Mouse (Mus musculus) adrenal gland, postnatal 14 days (tissue): ENCODE measurements around the gene Gna13. TPM values are rescaled to one million over a fixed set of nuclear protein-coding genes. Genes with fewer than 3 reads are reported as not detected.

Source experiments
- DNase-seq: peaks from one replicate; pipeline ENCODE4 v3.0.0; 2021; ENCODE audit warnings: mixed read lengths
- total RNA-seq: library from RNA; stranded (reverse); gene quantifications from 2 replicates; pipeline ENCODE4 v1.2.3, GENCODE M21; 2021

Gna13 gene
- total RNA-seq, 1 experiment from 2014 or later = 61.7 TPM

DNA sequence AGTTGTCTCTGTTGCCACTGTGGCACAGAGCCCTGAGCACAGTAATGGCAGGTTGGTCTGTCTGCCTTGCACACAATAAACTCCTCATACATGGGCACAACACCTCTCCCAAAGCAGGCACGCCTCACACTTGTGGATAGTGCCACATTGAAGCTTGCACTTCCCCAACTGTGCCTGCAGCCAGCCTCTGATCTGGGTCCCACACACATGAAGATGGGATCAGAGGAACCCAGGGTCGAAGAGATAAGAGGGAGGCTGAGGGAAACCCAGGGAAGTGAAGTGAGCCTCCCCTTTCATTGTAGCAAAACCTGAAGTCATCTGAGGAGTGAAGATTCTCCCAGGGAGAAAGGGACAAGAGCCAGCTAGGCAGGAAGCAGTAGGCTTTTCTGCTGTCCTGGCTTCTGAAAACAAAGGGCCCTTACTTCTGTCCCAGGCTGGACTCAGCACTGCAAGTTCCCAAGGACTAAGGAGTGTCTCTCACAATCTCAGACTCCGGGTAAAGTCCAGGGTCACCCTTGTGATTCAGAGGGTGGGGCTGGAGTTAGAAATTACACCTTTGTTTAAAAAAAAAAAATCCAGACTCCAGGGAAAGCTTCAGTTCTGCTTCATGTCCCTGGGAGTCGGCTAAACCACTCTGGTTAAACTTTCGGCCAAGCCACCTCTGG is 12.8 kb upstream of the Gna13 start:
- DNase-seq = peak; percentile 15

DNA sequence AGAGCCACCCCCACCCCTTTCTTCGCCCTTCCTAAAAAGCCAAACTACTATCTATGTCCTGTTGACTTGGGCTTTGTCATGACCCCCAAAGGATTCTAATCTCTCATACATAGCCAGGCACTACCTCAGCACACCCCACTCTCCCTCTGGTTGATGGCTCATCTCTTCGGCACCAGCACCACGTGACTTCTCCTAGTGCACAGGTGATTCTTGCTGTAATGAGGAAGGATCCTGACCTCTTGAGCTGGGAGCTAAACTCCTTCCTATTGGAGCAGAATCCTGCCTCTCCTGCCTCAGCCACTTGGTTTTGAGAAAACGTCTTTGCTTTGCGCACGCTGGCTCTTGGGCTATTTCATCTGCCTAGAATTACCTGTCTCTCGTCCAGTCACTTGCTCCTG is 12.3 kb upstream of the Gna13 start:
- DNase-seq = no peak

DNA sequence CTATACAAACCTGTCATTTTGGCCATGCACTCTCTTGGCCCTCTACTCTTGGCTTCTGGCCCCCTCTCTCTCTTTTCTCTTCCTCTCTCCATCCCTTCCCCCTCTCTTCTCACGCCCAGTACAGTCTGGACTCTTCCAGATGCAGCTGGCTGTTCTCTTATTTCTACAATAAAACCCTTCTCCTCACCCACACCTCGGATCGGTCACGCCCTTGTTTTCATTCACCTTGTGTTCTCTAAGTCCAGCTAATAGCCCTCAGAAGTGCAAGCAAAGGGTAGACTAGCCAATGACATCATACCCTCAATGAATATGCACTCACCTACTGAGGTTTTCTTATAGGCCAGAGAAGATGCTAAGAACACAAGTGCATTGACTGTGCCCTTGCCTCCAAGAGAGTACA is 11.1 kb upstream of the Gna13 start:
- no peak for DNase-seq

DNA sequence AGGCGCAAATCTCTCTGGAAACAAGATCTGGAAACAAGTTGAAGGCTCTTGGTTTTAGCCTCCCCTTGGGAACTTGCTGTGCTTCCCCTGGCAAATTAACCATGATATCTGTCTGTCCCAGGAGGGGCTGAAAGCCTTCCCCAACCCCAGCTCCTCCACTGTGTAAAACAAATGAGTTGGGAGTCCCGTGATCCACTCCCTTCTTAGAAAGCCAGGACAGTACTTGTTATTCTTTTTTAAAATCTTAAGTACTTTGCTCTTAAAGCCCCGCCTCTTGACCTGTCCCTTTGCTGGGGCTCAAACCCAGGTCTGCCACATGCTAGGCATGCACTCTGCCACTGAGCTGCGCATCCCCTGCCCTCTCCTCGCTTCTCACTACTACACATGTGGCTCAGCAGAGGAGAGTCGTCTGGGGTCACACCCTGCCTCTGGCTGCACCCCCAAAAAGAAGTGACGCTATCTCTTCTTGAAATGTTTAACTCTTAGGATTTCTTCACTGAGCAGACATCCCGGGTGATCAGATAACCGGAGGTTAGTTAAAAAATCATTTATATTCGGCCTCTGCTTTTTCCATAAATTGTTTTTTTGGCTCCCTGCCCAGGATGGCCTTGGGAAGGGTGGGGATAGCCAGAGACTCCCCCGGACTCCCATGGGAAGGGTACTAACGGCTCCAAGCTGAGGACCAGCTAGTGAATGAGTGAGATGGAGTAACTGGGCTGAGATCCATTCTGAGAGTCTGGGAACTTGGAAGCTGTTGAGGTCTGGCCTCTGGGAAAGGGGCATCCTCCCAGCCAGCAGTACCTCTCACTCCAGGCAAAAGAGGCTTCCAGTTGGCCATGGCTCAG is 9.0 kb upstream of the Gna13 start:
- DNase-seq = peak; percentile 53

DNA sequence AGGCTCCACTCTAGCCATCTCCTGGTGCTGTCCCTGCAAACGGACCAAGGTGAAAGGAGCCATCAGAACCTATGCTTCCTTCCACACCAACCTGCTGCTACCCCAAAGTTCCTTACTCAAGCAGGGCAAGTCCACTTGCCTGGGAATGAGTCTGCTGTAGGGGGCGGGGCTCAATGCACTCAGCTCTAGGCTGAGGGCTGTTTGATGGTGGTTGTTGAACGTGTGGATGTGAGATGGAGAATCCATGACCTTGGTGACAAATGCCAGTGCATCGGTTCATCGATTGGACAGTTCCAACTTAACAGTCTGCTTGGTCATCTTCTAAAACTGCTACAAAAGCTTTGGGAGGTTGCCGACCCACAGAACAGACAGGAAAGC is 8.4 kb upstream of the Gna13 start:
- no peak for DNase-seq

DNA sequence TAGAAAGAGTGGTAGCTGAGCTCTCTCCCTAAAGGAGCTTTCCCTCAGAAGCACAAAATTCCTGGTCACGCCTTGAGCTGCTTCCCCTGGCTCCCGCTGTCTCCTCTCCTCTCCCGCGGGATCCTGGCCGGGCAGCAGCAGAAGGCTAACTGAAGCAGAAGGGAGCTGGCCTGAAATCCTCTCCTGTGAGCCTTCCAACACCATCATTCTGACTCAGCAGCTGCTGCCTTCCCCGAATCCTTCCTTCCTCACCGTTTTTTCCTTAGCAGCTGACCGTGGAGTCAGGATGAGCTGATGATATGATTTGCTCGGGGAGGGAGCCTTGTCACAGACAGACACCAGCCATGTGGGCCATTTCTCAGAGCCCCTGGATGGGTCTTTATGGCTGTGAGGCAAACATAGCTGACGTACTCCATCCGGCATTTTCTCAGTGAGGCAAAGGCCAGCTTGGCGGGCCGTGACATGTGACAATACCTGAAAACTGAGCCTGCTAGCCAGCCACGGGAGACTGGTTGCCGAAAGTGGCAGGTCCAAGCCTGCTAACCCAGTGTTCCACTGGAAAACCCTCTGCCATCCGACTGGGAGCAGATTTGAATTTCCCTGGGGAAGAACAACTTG is 6.8 kb upstream of the Gna13 start:
- peak; percentile 26 for DNase-seq

DNA sequence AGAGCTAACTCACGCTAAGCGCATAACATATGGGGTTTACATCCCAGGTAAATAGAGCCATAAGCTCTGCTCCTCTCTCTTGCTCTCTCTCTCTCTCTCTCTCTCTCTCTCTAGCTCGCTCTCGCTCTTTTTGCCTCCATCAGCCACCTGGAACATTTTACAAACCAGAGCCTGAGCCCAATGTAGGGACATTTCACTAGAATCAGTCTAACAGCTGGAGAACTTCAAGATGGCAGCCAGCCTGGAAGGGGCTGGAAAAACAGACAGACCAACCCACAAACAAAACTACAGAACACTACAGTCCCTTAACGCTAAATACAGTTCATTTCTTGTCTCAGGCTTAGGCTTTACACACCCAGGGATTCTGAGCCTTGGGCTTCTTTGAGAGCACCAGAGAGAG is 5.5 kb upstream of the Gna13 start:
- DNase-seq = no peak

DNA sequence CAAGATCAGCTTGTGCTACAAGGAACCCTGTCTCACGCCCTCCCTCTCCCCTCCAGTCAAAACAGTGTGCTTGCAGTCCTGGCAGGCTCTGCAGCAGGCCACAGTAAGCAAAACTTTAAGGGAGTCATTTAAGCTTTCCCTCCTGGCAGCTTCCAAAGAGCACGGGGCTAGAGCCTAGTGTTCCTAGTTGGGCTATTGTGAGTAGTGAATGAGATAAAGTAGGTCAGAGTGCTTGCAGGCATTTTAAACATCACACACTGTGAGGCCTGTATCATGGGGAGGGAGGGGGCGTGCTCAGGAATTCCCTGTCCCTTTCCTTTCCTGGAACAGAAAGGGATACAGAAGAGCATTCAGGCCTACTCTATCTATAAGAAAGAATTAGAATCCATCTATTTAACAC is 4.1 kb upstream of the Gna13 start:
- DNase-seq = peak; percentile 9

DNA sequence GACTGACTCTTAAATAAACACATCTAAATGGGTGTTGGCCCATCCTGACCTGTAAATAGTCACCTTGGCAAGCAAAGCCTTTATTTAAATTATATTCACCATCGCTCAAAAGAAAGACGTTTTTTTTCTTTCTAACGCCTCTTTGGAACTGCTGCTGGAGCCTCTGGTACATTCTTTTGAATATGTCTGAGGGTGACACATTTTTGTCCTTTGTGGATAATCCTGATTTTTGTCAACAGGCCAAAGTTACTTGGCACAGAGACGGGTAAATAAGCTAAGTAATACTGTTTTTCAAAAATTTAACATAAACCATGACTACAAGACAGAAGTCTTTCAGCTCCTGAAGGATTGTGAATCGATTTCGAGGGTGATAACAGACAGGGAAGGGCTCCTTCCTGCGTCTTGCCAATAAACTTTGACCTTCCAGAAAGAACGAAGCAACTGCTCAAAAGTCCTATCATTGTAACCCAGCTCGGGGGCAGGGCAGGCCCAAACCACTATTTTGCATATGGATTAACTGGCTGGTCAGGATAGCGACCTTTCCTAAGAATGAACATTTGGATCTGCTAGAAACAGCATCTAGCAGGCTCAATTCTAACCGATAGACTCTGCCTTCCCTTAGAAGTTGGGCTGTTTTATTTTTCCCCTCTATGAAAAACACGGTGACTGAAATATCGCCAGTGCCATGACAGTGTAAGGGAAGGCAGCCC is 3.4 kb upstream of the Gna13 start:
- DNase-seq = peak; percentile 11

DNA sequence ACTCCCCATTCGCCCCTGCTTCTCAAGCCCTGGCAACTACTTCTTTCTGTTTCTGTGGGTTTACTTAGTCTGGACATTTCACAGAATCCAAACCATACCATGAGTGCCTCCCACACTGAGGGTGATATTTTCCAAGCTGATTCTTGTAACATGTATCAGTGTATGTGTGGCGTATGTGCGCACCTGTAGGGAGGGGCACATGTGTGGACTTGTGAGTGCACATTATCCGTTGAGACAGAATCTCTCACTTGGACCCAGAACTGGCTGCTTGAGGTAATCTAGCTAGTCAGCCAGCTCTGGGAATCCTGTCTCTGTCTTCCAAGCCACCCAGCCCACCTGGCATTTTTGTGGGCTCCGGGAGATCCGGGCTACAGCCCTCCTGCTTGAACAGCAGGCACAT is 2.5 kb upstream of the Gna13 start:
- DNase-seq = no peak

DNA sequence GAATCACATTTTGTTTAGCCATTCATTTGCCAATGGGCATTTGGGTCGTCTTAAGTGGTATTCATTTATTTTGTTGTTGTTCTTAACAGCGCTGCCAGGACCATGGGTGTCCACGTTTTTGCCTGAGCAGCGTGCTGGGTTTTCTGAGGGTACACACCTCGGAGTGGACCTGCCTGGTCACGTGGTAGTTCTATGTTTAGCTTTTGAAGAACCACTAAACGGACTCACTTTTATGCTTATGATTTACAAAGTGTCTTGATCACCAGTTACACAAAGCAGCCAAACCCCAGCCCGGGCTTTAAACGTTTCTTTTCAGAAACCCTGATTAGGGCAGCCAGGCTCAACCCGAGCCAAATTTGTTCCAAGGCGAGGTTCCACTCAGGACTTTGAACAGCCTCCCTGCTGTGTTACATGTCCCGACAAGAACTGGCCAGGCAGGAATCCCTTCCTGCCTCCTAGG is 2.0 kb upstream of the Gna13 start:
- DNase-seq = no peak

DNA sequence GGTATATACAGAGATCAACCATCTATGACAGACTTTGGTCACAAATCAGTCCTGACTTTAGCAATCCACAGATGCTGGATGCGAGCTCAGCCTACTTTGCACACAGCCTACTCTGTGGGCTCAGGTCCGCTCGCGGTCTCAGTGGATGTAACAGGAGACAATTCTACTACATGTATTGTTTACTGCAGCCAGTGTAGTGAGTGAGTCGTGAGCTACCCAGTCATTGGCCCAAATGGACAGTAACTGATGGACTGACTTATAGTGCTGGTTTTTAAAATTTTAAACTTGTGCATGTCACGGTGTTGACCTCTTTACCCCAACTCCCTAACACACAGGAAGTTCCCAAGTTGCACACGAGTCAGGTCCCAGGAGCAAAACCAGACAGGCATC is 1.4 kb upstream of the Gna13 start:
- DNase-seq = peak; percentile 4

DNA sequence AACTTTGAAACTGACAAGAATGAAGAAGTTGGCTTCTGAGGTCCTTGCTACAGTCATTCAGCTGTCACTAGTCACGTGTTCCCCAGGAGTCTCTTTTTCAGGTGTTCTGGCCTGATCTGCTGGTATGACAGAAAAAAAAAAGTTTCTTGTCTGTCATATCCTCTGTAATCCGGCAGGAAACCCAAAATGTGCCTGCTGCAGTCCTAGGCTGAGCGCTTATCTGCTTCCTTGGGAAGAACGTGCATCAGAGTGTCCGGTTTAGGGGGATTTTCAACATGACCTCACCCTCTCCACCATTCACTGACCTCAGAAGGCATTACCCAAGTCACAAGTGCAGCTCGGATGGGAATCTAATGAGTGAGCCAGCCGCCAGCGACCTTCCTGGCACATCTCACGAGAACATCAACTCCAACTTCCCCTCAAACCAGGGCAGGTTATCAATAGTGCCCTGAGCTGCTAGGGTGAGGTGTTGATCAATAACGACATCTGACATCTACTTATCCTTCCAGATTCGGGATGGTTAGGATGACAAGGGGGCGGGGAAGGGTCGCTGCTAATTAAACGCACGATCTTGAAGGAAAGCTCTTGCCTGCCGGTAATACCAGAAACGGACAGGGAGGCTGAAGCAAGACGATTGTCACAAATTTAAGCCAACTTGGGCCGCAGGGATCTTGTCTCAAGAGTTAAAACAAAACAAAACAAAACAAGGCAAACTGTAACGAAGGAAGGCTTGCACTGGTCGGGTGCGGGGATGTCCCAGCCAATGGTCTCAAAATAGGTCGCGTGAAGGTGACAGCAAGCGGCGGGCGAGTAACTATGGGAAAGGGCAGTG is 784 bp upstream of the Gna13 start:
- DNase-seq = peak; percentile 72

DNA sequence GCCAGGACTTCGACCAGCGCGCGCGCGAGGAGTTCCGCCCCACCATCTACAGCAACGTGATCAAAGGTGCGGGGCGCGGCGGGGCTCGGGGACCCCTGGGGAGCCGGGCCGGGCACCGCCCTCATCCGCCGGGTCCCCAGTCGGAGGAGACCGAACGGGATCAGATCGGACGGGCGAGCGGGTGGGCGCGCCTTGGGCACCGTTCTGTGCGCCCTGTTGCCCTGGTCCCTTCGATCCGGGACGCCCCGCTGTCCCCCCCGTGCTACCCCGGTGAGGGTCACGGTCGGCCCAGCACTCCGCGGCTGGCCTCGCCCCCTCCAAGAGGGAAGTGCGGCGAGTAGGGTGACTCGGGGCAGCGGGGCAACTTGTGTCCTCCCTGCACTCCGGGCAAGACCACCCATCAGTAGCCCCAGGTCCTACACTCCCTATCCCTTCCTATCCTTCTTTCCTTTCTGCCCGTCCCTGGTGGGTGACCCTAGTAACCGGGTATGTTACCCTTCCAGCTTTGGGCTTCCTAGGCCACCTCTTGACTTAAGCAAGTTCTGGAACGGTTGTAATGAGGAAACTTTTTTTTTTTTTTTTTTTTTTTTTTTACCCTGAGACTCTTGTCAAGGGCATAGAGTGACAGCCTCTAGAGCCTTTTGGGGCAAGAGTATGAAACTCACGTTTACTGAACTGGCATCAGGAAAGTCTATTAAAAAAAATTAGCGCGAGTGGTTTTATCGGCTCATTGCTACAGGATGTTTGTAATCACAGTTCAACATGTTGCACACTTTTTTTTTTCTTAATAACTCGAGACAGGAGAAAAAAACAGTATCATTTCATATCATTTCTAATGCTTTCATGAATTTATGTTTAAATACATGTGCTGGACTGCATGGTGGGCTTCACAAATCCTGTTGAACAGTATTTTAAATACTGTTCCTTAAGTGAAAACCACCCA is 831 bp downstream of the Gna13 start:
- peak; percentile 75 for DNase-seq

DNA sequence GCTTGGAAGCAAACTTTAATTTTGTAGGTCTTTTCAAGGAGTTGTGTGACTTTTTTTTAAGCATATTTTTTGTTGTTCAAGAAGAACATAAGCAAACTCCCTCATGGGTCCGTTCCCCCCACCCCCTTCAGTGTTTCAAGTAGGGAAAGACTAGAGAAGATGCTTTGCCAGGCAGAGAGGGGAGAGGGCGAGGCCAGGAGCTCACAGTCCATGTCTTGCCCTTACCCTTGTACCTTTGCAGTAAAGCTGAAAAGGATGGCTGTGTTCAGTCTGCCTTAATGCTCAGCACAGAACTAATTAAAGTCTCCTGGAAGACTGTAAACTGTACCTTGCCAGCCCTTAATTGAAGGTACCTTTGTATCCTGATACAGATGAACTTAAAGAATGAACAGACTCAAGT is 1.7 kb downstream of the Gna13 start:
- peak; percentile 11 for DNase-seq

DNA sequence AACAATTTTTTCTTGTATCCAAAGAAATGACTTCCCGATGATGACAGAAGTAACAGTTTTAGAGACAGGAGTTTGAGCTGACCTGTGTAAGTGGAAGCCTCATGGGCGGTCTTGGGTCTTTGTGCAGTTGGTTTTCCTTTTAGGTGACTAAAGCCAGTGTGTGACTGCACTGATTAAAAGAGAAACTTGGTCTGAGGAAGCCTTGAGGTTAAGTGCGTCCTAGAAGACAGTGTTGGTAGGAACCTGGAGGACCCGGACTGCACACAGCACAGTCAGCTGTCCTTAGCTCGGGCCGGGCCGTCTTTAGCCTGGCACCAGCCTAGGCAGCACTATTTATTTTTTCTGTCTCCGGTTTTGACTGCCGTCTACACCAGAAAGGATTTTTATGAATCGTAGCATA is 2.2 kb downstream of the Gna13 start:
- DNase-seq = peak; percentile 11

DNA sequence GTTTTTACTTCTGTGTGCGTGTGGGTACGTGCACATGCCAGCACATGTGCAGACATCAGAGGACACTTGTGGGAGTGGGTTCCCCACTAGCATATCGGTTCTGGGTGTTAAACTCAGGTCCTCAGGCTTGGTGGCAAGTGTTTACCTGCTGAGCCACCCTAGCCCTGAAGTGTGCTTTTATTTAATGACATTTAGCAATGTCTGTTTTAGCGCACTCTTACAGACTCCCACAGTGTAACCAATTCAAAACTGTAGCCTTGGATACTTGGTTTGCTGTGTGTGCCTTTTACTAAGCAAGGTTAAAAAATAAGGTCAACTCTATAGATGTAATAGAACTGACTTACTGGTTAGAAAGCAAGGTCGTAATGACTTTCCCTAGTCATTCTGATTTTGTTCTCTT is 3.2 kb downstream of the Gna13 start:
- no peak for DNase-seq

DNA sequence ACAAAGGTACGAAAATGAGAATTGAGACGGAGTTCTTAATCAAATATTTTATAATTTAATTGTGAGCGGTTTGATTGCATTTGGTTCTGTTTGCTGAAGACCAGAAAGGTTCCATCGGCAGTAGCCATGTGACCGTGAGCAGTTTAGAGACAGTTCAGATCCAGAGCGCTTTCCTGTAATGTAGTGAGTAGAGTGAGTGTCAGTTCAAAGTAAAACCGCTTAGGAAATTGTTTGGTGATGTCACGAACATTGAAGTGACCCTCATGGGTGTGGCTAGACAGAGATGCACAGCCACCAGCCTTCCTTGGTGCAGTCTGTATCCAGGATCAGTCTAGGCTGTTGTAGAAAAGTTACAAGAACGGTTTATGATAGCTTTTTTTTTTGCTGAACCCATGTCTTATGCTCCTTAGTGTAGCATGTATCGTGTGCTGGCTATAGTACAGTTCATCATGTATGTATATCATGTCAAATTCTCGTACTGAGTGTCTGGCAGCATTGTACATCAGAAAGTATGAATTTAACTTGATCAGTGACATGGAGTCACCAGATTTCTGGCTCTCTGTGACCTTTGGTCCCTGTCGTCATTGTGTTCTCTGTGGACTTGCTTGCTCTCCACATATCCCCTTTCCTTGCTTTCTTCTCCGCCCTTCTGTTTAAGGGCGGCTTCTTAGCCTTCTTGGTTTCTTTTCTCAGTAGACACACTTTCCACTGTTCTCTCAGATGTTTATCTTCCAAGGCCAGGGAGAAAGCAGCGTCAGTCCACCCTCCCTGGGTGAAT is 4.4 kb downstream of the Gna13 start:
- DNase-seq = peak; percentile 16

DNA sequence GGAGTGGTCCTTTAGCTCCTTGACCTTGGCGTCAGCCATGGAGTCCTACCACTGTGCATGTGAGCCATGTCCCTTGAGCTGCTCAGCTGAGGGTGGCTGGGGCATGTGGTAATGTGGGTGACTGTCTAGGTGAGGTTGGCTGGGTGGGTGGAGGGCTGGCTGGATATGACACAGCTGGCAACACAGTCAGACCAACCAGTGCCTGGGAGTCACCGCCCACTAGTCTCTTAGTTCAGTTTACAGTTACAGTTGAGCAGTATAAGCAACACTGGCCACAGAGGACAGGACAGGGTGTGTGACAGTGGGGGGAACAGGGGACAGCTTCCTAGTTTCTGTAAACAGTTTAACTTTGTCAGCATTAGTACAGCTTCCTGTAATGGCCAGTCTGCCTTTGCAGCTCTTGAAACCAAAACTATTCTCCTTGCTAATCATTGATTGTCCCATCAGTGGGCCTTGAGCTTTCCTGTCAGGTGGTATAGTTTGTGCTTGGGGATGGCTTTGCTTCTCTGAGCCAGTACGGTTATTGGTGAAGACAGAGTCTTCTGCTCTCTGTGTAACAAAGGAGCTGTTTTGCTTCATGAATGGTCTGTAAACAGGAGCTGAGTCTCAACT is 6.5 kb downstream of the Gna13 start:
- peak; percentile 57 for DNase-seq
